Mouse (Mus musculus) liver, embryonic 16.5 days (tissue): ENCODE data around the gene Eif5a. TPM values are rescaled to one million over a fixed set of nuclear protein-coding genes. Genes with fewer than 3 reads are reported as not detected.

Source experiments
- ATAC-seq: fragments of 200-750 bp; cut with Nextera tagmentation; 2 replicates; pipeline ENCODE4 v1.8.0; 2017; ENCODE audit warnings: low read depth, mild to moderate bottlenecking, moderate number of reproducible peaks, moderate library complexity
- H3K27ac ChIP-seq: fragments of 300-500 bp; sonication (generic); 2 replicates; pipeline ENCODE4 v1.5.1; 2014; ENCODE audit warnings: mild to moderate bottlenecking, low read length
- H3K27me3 ChIP-seq: fragments of 300-500 bp; sonication (generic); 2 replicates; pipeline ENCODE4 v1.6.1; 2014; ENCODE audit warnings: low read depth, low read length, mixed read lengths; ENCODE audit not compliant: control insufficient read depth, insufficient read depth
- H3K36me3 ChIP-seq: fragments of 300-500 bp; sonication (generic); 2 replicates; pipeline ENCODE4 v1.6.1; 2014; ENCODE audit warnings: mild to moderate bottlenecking; ENCODE audit not compliant: control insufficient read depth, insufficient read depth
- H3K4me1 ChIP-seq: fragments of 300-500 bp; sonication (generic); 2 replicates; pipeline ENCODE4 v1.6.1; 2014; ENCODE audit warnings: low read depth, low read length, mixed read lengths; ENCODE audit not compliant: control insufficient read depth
- H3K4me2 ChIP-seq: fragments of 300-500 bp; sonication (generic); 2 replicates; pipeline ENCODE4 v1.6.1; 2014; ENCODE audit warnings: low read depth, low read length, mixed read lengths
- H3K4me3 ChIP-seq: fragments of 300-500 bp; sonication (generic); 2 replicates; pipeline ENCODE4 v1.5.1; 2014; ENCODE audit warnings: low read depth, mild to moderate bottlenecking, low read length
- H3K9ac ChIP-seq: fragments of 300-500 bp; sonication (generic); 2 replicates; pipeline ENCODE4 v1.6.1; 2014; ENCODE audit warnings: low read depth, low read length
- H3K9me3 ChIP-seq: fragments of 300-500 bp; sonication (generic); replicated peaks from 2 replicates; pipeline ENCODE4 v1.6.1; 2016; ENCODE audit warnings: low read length; ENCODE audit not compliant: control insufficient read depth
- WGBS: fragments of 180-500 bp; shearing (Covaris S2); extraction: QIAGEN DNeasy Blood & Tissue Kit; methylation state at CpG from one replicate; pipeline ENCODE4 v1.1.7; 2014; ENCODE audit not compliant: insufficient replicate concordance; 5-methylcytosine and 5-hydroxymethylcytosine counted together
- polyA plus RNA-seq: library from polyadenylated mRNA; unstranded; fragments of >200 nt; fragmentation: Nextera tagmentation; extraction: Ambion mirVana; gene quantifications from 2 replicates; pipeline ENCODE4 v1.2.1, GENCODE M21; 2015

Gene Eif5a
- polyA plus RNA-seq, 1 experiment from 2014 or later = 1,065 TPM

DNA sequence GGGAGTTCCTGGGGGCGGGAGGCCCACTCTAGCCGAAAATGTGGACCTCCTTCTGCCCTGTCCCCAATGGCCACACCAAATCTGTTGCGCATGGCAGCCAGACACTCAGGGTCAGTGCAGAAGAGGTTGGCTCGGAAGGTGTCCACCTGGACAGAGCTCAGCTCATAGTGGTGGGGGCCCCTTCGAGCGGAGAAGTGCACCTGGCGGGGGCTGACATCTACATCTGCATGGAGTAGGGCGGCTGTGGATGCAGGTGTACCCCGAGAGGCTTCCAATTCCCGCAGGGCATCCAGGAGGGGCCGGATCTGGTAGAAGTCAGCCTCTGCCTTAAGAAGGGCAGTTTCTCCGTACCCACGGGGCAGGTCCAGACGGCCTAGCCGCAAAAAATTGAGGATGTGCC is 42.0 kb downstream of the Eif5a start:
- peak overlapping the region; percentile 93 for H3K4me2 ChIP-seq
- no peaks in the 10 kb centered on the region for H3K9me3 ChIP-seq
- peak overlapping the region; percentile 72; the same call in 1 of the 2 replicates for H3K9ac ChIP-seq
- peaks cover 72% of the 10 kb centered on the region for H3K4me1 ChIP-seq
- WGBS = 69% methylated on average over 15 of the region's 15 CpGs
- H3K27ac ChIP-seq = peak overlapping the region; percentile 77
- no peaks in the 10 kb centered on the region for H3K27me3 ChIP-seq
- ATAC-seq = no peak
- no peaks in the 10 kb centered on the region for H3K36me3 ChIP-seq
- peak overlapping the region; percentile 67 for H3K4me3 ChIP-seq

DNA sequence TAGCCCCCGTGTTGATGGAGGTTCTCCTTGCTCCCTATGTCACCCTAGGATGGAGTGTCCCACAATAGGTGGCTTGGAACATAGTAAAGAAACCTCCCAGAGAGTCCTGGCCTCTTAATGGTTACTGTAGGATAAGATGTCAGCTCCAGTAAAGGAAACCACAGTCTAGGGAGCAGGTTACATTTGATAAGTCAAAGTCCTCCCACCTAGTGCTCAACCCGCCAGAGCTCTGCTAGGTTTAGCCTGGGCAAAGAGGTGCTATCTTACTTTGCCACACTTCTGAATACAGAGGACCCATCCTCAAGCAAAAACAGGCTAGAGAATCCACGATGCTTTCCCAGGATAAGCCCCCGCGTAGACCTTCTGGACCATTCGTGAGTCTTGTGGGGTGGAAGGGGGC is 42.8 kb downstream of the Eif5a start:
- no peaks in the 10 kb centered on the region for H3K27me3 ChIP-seq
- peaks cover 72% of the 10 kb centered on the region for H3K4me1 ChIP-seq
- peak overlapping the region; percentile 77 for H3K27ac ChIP-seq
- no peaks in the 10 kb centered on the region for H3K36me3 ChIP-seq
- no peak overlapping the region for H3K4me3 ChIP-seq
- peak; percentile 37 for ATAC-seq
- H3K4me2 ChIP-seq = peak overlapping the region; percentile 93
- H3K9me3 ChIP-seq = no peaks in the 10 kb centered on the region
- peak overlapping the region; percentile 35 for H3K9ac ChIP-seq
- 27% methylated on average over 6 of the region's 6 CpGs for WGBS

GRCm38 (mm10) chr11:69878399-69878798 is 43.4 kb downstream of the Eif5a start:
- no peaks in the 10 kb centered on the region for H3K9me3 ChIP-seq
- H3K4me2 ChIP-seq = no peak overlapping the region
- peaks cover 67% of the 10 kb centered on the region for H3K4me1 ChIP-seq
- H3K27ac ChIP-seq = peak overlapping the region; percentile 77
- H3K36me3 ChIP-seq = no peaks in the 10 kb centered on the region
- 76% methylated on average over 3 of the region's 3 CpGs for WGBS
- no peaks in the 10 kb centered on the region for H3K27me3 ChIP-seq
- H3K9ac ChIP-seq = 0 out of 2 replicates have a peak overlapping the region, but pooled peaks have one; percentile 35
- ATAC-seq = no peak
- H3K4me3 ChIP-seq = no peak overlapping the region

DNA sequence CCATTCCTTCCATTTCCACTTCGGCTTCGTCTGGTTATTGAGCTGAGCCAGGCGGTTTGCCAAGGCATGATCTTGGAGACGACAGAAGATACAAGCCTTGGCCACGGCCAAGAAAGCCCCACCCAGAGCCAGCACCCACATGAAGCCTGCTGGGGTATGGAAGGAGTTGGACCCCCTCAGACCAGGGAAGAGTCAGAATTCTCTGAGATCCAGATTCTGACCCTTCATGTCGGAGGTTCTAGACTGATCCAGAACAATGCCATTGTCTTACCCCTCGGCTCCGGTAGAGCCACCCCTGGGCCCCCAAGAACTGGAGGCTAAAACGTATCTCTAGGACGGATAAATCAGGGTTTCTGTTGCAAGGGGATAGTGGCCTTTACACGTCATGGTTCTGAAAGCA is 43.9 kb downstream of the Eif5a start, which contains the start of gene Tmem95:
TSS of gene Tmem95 (minus strand) at position 141 of the 400 bp plus-strand sequence.
- ATAC-seq = no peak
- Histone ChIP-seq H3K36me3 (no peaks in the 10 kb centered on the region), H3K4me2 (0 out of 2 replicates have a peak within 1 kb of the TSS, but pooled peaks have one; percentile 14), H3K4me3 (no peak within 1 kb of the TSS), H3K4me1 (peaks cover 67% of the 10 kb centered on the region), H3K9me3 (no peaks in the 10 kb centered on the region), H3K9ac (0 out of 2 replicates have a peak within 1 kb of the TSS, but pooled peaks have one; percentile 35), H3K27me3 (no peaks in the 10 kb centered on the region), H3K27ac (peak within 1 kb of the TSS; percentile 77)
- WGBS = 74% methylated on average over 11 of the region's 11 CpGs

DNA sequence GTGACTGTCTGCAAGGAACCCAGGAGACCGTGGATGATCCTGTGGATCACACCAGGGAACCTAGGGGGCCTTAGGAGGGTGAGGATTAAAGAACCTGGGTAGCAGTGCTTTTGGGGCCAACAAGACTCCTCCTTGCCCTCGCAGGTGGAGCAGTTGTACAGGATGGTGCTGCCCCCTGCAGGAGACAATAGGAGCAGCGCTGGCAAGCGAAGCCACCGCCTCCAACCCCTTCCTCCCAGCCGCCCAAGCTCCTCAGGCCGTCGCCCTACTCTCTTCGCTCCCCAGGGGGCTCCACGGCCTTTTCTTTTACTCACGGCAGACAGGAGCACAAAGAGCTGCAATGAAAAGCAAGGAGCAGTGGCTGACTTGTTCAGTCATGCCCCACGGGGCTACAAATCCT is 44.9 kb downstream of the Eif5a start:
- Histone ChIP-seq H3K9ac (peak overlapping the region; percentile 4; the same call in 1 of the 2 replicates), H3K9me3 (no peaks in the 10 kb centered on the region), H3K27ac (no peak overlapping the region), H3K36me3 (no peaks in the 10 kb centered on the region), H3K4me3 (no peak overlapping the region), H3K4me2 (0 out of 2 replicates have a peak overlapping the region, but pooled peaks have one; percentile 14), H3K27me3 (no peaks in the 10 kb centered on the region), H3K4me1 (peaks cover 65% of the 10 kb centered on the region)
- peak; percentile 35; the same call in 1 of the 2 replicates for ATAC-seq
- 2% methylated on average over 12 of the region's 12 CpGs for WGBS

GRCm38 (mm10) chr11:69876186-69876585 is 45.6 kb downstream of the Eif5a start:
- 39% methylated on average over 7 of the region's 7 CpGs for WGBS
- Histone ChIP-seq H3K4me1 (peaks cover 59% of the 10 kb centered on the region), H3K27me3 (no peaks in the 10 kb centered on the region), H3K9ac (no peak overlapping the region), H3K27ac (no peak overlapping the region), H3K4me3 (no peak overlapping the region), H3K36me3 (no peaks in the 10 kb centered on the region), H3K4me2 (no peak overlapping the region), H3K9me3 (no peaks in the 10 kb centered on the region)
- ATAC-seq = no peak

- Histone ChIP-seq H3K27ac (no peak overlapping the region), H3K36me3 (no peaks in the 10 kb centered on the region), H3K4me2 (no peak overlapping the region), H3K4me1 (peaks cover 27% of the 10 kb centered on the region), H3K9me3 (no peaks in the 10 kb centered on the region), H3K27me3 (no peaks in the 10 kb centered on the region), H3K9ac (no peak overlapping the region), H3K4me3 (no peak overlapping the region)
- 72% methylated on average over 4 of the region's 4 CpGs for WGBS
- no peak for ATAC-seq
These were observed 49.3 kb downstream of the Eif5a start for GRCm38 (mm10) chr11:69872451-69872850.

DNA sequence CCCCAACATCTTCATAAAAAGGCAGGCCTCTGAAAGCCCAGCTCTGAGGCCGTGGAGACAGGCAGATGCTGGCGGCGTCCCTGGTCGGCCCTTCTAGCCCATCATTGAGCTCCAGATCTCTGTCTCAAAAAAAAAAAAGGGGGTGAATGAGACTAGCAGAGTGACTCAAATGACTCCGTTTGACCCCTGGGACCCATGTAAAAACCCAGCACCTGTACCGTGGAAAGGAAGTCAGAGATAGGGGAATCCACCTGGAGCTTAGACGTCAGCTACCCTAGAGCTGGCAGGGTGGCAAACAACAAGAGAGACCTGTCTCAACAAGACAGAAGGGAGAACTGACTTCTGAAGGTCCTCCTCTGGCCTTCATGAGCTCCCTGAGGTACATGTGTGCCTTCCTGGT is 49.9 kb downstream of the Eif5a start:
- Histone ChIP-seq H3K36me3 (no peaks in the 10 kb centered on the region), H3K4me1 (peaks cover 29% of the 10 kb centered on the region)
- WGBS = 75% methylated on average over 7 of the region's 7 CpGs

GRCm38 (mm10) chr11:69870289-69871069 is 51.3 kb downstream of the Eif5a start:
- H3K4me2 ChIP-seq = no peak overlapping the region
- H3K4me1 ChIP-seq = peaks cover 17% of the 10 kb centered on the region
- H3K9ac ChIP-seq = no peak overlapping the region
- no peak overlapping the region for H3K27ac ChIP-seq
- WGBS = 68% methylated on average over 2 of the region's 2 CpGs
- no peaks in the 10 kb centered on the region for H3K36me3 ChIP-seq
- no peak overlapping the region for H3K4me3 ChIP-seq
- H3K9me3 ChIP-seq = no peaks in the 10 kb centered on the region
- H3K27me3 ChIP-seq = no peaks in the 10 kb centered on the region
- peak; percentile 40; the same call in 1 of the 2 replicates for ATAC-seq

More for the DNA sequence above, 49.9 kb downstream of the Eif5a start:
- Histone ChIP-seq H3K4me3 (no peak overlapping the region), H3K27ac (no peak overlapping the region), H3K9me3 (no peaks in the 10 kb centered on the region), H3K27me3 (no peaks in the 10 kb centered on the region), H3K9ac (no peak overlapping the region), H3K4me2 (no peak overlapping the region)
- no peak for ATAC-seq
